Mouse (Mus musculus) small intestine, adult 2 months (tissue): ENCODE measurements around the gene Dgcr6.

Experiments
- CTCF ChIP-seq: fragments of 200-500 bp; IDR thresholded peaks from 2 replicates; pipeline ENCODE4 v1.5.1; 2012; ENCODE audit warnings: low read depth, mild to moderate bottlenecking, control low read depth, inconsistent platforms, low read length, moderate library complexity, mixed read lengths; ENCODE audit not compliant: insufficient replicate concordance, insufficient read length; ENCODE audit errors: extremely low read depth
- POLR2A ChIP-seq: fragments of 200-500 bp; IDR thresholded peaks from 2 replicates; pipeline ENCODE4 v1.6.1; 2012; ENCODE audit warnings: low read depth, mild to moderate bottlenecking, control low read depth, inconsistent platforms, low read length, moderate library complexity

DNA sequence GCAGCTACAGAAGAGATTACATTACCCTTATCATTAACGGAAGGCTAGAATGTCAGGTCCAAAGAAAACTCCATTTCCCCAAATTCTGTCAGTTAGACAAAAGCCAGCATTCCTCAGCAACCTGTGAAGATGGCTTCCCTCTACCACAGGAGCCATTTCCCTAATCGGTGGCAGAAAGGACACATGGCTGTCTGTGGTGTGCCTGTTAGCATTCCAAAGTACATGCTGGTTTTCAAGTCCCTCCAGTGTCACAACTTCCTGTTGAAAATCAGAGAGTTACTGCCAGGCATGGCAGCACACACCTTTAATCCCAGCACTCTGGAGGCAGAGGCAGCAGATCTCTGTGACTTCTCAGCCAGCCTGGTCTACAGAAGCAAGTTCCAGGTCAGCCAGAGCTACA, 3.6 kb downstream of the Dgcr6 start:
- TF ChIP-seq POLR2A (no peak), CTCF (no peak)
